Mouse (Mus musculus): ENCODE data around the gene Bmt2. TPM values are rescaled to one million over a fixed set of nuclear protein-coding genes. Genes with fewer than 3 reads are reported as not detected.

The Bmt2 gene
- total RNA-seq, 4 experiments from 2014 or later, result 20.9 to 23.5 (median 22.8) TPM

Other genes with a start within 250 kb of the Bmt2 start
- 10 to 100 TPM; 12.0 to 16.5 (median 13.3) TPM for gene Tmem168, start 69.9 kb downstream of the Bmt2 start, total RNA-seq (2022)
- gene Gpr85, start 162.0 kb upstream of the Bmt2 start, total RNA-seq (2022), result 10 to 100 TPM; 34.9 to 37.0 (median 35.9) TPM
- gene 2610001J05Rik, start 193.6 kb upstream of the Bmt2 start, total RNA-seq (2022), result 10 to 100 TPM; 34.0 to 36.7 (median 35.2) TPM